15 mouse cellular contexts compared by ENCODE assay signal in genomic region chr16:22531834-22532233, GRCm38 (mm10).
DNase-seq lines count a peak whose midpoint lies in the region; ATAC-seq and TF ChIP-seq lines count a peak whose summit lies in the region.
"Had no signal": no experiment of that assay in that cellular context is flagged by ENCODE, and none has a peak within 500 bp of the region (broad histone marks: within the 10 kb centered on the region; RNA-seq: fewer than 3 reads in every experiment).

No protein-coding gene starts in this region.

- no peak for TF ChIP-seq POLR2A in cerebellum, adult 2 months (IDR thresholded peaks at IDR 0.05; ENCODE audit: borderline replicate concordance, insufficient read depth, low read length)

- H3K27me3 ChIP-seq in cerebellum, adult 2 months (ENCODE audit: control insufficient read depth, insufficient read depth, low read length): no peaks in the 10 kb centered on the region
- H3K27me3 ChIP-seq: embryonic facial prominence, embryonic 12.5 days; forebrain, embryonic 13.5 days; limb, embryonic 13.5 days; stomach, embryonic 15.5 days had no signal

- H3K4me1 ChIP-seq in cerebellum, adult 2 months (ENCODE audit: control insufficient read depth, insufficient read depth, low read length): peaks cover 6% of the 10 kb centered on the region
- H3K4me1 ChIP-seq: embryonic facial prominence, embryonic 12.5 days; limb, embryonic 13.5 days; stomach, embryonic 15.5 days had no signal

- TF ChIP-seq CTCF in cerebellum, adult 2 months (IDR thresholded peaks at IDR 0.05; ENCODE audit: borderline replicate concordance, insufficient read depth, low read depth, low read length): no peak

- peak; percentile 41 to 51 for DNase-seq in cerebellum, adult 2 months
- no peak for DNase-seq in cerebellum, adult 11 months
- peak; percentile 48 for DNase-seq in left cerebral cortex, postnatal 4 days
- no peak for DNase-seq in left cerebral cortex, adult 9 months (ENCODE audit: low spot score in 2 of 2)
- peak; percentile 78 to 81 for DNase-seq in heart, postnatal 10 days
- peak; percentile 53 for DNase-seq in lung, postnatal 14 days
- no peak for DNase-seq in ovary, postnatal 10 days (ENCODE audit: low spot score)
- DNase-seq: right cerebral cortex, postnatal 14 days; thymus, postnatal 4 days had no signal

- no peak overlapping the region for H3K27ac ChIP-seq in cerebellum, adult 2 months (ENCODE audit: insufficient read depth, low read length)
- H3K27ac ChIP-seq: embryonic facial prominence, embryonic 12.5 days; forebrain, embryonic 13.5 days; limb, embryonic 13.5 days; macrophage; stomach, embryonic 15.5 days had no signal

- ATAC-seq in erythroid progenitor cell, adult 5-6 weeks (replicated peaks; ENCODE audit: low FRiP score, poor library complexity, severe bottlenecking): no peak
- ATAC-seq: forebrain, embryonic 13.5 days had no signal

- H3K4me3 ChIP-seq in cerebellum, adult 2 months (replicated peaks; ENCODE audit: insufficient read depth, low read depth, low read length): no peak overlapping the region
- H3K4me3 ChIP-seq: embryonic facial prominence, embryonic 12.5 days; forebrain, embryonic 13.5 days; limb, embryonic 13.5 days; stomach, embryonic 15.5 days had no signal

- intact Hi-C loops in left cerebral cortex, postnatal 4 days (cut with DNase I): no loop called here
- intact Hi-C loops in heart, postnatal 10 days (cut with DNase I): no loop called here

- 59% methylated on average over 6 of the region's 6 CpGs for WGBS in cerebellum, adult 2 months

Comparison
In these comparisons a context has a peak if more than half of its experiments do, and no peak if none do; other contexts are left out.
1. DNase-seq: peak in cerebellum, adult 2 months (2 of 2), left cerebral cortex, postnatal 4 days (single experiment), heart, postnatal 10 days (2 of 2) and lung, postnatal 14 days (single experiment); none in cerebellum, adult 11 months (single experiment), left cerebral cortex, adult 9 months (0 of 2) and ovary, postnatal 10 days (single experiment).